Mouse (Mus musculus) ES-Bruce4 (cell line): ENCODE results near the gene Dppa5a.
A peak's percentile ranks its signal among the peaks of the same experiment; 100 is the strongest.

Source experiments
- CTCF ChIP-seq: IDR thresholded peaks from one replicate; pipeline ENCODE4 v1.8.1; 2011; ENCODE audit warnings: low read depth, low read length
- EP300 ChIP-seq: IDR thresholded peaks from 2 replicates; pipeline ENCODE4 v1.6.1; 2011; ENCODE audit warnings: low read depth, low read length; ENCODE audit not compliant: insufficient read depth
- POLR2A ChIP-seq: IDR thresholded peaks from one replicate; pipeline ENCODE4 v1.8.1; 2011; ENCODE audit warnings: low read length; ENCODE audit not compliant: insufficient read depth

GRCm38 (mm10) chr9:78365850-78366544 is 2.0 kb downstream of the Dppa5a start:
- peak; percentile 46 for TF ChIP-seq POLR2A
- TF ChIP-seq CTCF: no peak
- TF ChIP-seq EP300: peak; percentile 82; the same call in 1 of the 2 replicates
